Mouse (Mus musculus): Measurements from ENCODE around the gene Arntl.

DNA sequence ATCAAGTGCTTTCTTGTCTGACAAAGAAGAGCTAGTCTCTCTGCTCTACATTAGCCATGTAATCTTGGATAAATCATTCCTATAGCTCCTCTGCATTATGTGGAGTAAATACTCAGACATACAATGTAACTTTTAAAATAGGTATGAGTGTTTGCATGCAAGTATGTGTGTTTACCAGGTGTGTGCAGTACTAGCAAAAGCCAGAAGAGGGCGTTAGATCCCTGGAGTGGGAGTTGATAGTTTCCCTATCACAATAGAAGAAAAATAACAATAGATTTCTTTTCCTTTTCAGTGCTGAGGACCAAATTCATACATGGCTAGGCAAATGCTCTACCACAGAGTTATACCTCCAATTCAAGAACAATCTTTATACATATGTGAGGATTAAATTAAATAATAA lies 15.5 kb upstream of the Arntl start:
- TF ChIP-seq CTCF (IDR thresholded peaks at IDR 0.05; ENCODE audit: low read depth): peak; percentile 34
- TF ChIP-seq EP300 (IDR thresholded peaks at IDR 0.05; ENCODE audit: low read depth): no peak

Measured in liver, postnatal 0 days (tissue).